Mouse (Mus musculus): ENCODE measurements around the gene Pex14.
"Not testable (repeated sequence)": the region's sequence is repeated elsewhere in the genome, so short reads cannot be mapped to it uniquely, and the experiment has no call there.

The Pex14 gene

DNA sequence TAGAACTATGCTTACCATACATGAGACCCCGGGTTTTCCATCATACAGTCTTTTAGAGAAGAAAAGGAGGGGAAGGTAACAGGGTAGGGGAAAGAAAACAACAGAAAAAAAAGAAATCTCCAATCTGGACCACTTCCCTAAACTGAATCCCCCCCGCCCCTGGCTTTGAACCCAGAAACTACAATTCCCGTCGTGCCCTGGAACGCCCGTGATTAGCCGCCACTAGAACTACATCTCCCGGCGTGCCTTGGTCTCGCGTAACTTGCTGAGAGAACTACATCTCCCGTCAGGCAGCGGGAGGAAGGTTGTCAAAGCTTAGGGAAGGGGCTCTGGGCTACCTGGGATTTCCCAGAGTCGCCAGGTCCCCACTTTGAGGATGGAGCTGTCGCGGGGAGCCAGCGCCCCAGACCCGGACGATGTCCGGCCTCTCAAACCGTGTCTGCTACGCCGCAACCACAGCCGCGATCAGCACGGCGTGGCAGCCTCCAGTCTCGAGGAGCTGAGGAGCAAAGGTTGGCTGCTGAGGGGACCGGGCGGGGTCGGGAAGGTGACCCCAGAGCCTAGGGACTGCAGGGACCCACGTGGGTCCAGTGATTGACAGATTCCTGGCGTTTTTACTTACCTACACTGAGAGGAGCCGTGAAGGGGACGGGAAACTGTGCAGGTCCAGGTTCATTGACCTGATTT is 4.3 kb upstream of the Pex14 start, which contains the start of gene Dffa:
Gene Dffa (plus strand): TSS at position 272 of the 687 bp plus-strand sequence.
- DNase-seq (ENCODE audit: low spot score), result peak; percentile 92

DNA sequence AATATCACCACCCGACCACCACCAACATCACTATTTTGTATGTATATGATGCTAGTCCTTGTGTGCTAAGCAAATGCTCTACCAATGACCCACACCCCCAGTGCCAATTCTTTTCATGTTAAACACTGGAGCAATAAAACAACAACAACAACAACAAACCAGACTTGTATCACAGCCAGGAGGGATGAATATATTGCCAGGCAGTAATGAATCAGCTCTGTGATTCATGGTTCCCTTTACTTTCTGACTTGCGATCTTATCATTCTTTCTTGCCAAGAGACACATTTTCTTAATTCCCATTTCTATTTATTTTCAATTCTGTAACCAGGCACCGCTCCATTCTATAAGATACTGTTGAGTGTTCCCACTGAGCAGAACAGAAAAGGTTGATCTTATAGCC is 1.8 kb upstream of the Pex14 start:
- no peak for DNase-seq (ENCODE audit: low spot score)

DNA sequence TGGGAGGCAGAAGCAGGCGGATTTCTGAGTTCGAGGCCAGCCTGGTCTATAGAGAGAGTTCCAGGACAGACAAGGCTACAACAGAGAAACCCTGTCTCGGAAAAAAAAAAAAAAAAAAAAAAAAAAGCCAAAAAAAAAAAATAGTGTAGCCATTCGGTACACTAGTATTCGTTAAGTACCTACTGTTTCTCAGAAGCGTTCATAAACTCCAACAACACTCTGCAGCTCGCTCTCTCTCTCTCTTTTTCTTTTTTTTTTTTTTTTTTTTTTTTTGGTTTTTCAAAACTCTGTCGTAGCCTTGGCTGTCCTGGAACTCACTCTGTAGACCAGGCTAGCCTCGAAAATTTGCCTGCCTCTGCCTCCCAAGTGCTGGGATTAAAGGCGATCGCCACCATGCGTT is 773 bp upstream of the Pex14 start:
- DNase-seq (ENCODE audit: low spot score), result not testable (repeated sequence)

DNA sequence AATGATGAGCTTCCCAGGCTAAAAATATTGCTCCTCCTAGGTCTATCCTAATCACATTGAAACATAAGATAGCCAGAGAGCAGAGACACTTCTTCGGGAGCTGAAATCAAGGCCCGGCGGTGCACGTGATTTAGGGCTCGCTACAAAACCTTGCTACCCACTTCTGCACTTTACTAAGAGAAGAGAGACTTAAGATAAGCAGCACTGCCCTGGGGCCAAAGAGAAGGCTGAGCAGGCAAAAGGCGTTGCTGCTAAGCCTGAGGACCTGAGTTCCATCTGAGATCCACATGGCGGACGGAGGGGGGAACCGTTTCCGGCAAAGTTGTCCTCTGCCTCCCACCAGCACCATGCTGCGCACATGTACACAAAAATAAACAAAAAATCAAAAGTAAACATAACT is 1.1 kb downstream of the Pex14 start:
- no peak for DNase-seq (ENCODE audit: low spot score)

DNA sequence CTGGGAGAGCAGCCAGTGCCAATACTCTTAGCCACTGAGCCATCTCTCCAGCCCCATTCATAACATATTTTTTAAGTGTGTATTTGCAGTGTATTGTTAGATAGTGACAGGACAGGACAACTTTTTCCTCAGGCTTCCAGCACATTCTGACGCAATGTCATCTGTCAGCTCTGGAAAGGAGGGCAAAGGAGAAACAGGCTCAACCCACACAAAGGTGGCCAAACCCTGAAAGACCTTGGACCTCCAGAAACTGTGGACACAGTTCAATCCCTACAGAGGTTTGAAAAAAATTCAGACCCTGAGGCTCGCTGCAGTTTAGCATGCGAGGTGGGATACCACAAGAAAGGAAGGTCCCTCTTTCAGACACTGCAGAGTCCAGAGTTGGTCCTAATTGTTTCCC is 1.7 kb downstream of the Pex14 start:
- no peak for DNase-seq (ENCODE audit: low spot score)

DNA sequence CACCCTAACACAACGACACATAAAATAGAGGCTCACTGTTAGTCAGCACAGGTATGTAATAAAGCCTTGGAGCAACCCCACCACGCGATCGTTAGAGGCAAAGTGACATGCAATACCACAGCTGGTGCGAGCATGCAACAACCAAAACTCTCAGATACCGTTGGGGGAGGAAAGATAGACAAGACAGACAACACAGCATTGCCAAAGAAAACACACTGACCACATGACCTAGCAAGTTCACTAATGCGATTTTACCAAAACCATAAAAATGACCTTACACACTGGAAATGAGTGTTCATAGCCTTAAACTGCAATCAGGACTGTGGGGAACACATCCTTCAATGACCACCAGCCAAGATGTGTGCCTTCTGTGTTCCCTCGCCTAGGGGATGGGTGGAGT is 8.3 kb downstream of the Pex14 start:
- no peak for DNase-seq (ENCODE audit: low spot score)

DNA sequence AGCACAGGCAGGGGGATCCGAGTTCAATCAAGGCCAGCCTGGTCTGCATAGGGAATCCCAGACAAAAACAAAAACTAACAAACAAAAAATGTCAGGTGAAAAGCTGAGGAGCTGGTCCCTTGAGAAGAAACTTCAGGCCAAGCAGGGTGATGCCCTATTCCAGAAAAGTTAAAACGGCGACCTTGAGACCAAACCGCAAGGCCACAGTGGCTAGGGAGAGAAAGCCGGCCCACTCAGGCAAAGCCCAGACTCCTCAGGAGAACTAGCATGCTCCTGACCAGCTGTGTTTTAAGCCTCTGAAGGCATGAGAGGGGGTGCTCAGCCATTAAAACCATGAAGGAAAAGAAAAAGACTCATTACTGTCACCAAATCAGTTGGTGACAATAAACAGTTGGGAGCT is 14.3 kb downstream of the Pex14 start:
- no peak for DNase-seq (ENCODE audit: low spot score)

DNA sequence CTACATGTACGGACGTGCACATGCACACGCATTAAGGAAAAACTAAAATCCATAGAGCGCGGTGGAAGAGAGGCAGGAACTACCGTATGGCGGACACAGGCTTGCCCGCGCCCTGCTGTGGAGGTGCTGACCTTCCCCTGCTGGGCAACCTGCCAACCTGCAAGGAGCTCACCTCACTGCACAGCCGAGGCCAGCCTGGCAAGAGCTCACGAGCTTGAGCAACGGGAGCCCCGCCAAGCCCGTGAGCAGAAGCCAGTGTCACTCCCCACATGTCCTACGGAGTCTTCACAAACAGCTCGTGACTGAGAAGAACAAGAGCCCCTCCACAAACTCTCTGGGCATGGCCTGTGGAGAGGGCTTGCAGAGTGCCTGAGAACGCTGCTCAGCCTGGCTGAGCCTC is 18.1 kb downstream of the Pex14 start:
- peak; percentile 86 for DNase-seq (ENCODE audit: low spot score)

DNA sequence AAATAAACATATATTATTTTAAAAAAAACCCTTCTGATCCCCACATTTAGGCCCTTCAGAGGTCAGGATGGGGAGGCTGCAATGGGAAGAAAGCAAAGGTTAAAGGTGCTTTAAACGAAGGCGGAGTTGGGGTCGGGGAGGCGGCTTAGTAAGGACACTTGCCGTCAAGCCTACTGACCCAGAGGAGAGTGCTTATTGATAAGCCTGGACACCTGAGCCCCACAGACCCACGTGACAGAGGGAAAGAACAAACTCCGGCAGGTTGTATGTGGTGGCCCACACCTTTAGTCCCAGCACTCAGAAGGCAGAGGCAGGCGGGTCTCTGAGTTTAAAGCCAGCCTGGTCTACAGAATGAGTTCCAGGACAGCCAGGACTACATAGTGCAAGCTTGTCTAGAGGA is 19.6 kb downstream of the Pex14 start:
- DNase-seq (ENCODE audit: low spot score), result no peak

DNA sequence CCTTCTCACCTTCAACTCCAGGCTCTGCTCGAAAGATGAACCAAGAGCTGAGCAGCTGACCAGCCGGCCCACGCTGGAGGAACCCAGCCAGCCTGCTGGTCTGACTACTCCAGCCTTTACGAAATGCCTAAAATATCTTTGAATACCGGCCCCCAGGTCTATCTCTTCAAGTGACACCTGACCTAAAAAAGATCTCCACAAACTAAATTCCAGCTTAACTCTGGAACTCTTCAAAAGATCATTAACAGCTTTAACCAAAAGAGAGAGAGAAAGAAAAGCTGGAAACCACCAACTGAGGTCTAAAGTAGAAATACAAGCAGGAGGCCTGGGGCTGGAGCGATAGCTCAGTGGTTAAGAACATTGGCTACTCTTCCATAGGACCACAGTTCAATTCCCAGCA is 20.0 kb downstream of the Pex14 start:
- DNase-seq (ENCODE audit: low spot score), result no peak

DNA sequence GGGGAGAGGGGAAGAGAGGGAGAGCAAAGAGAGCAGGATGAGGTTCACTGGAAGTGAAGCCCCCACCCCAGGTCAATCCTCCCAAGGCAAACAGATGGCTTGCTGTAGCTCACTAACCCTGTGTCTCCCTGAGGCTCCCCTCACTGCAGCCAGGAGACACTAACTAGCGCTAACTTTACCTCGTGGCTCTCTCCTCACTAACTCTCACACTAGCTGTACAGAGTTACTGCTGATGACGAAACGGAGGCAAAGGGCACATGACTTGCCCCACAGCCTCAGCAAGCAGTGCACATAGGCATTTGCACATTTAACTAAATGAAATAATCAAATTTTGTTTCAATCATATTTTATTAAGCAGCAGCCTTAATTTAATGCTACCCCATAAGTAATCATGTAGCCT is 21.4 kb downstream of the Pex14 start:
- DNase-seq (ENCODE audit: low spot score), result no peak

DNA sequence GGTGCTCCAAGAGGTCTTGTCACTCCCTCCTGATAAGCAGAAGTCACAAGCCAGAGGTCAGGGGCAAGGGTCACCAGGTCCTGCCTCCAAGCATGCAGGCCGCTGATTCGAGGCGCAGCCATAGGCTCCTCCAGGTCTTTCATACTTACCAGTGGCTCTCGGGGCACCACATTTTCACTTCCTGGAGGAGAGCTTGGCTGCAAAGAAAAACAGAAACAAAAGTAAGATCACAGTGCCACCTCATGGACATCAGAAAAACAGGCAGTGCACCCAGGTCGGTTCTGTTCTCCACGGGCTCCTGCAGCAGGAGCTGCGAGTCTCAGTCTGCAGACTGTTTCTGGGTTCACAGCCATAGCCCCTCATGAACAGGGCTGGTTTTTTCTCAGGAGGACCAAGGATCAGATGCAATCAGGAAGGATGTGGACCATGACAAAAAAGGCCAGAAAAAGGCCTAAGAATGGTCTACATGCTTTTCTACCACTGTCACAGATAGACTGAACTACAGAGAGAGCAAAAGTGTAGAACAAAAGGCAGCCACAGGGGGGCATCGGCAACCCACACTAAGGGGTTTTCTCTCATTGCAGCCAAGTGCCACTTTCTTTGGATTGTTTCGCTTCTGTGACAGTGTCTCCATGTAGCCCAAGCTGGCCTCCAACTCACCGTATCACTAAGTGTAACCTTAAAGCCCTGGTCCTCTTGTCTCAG is 23.7 kb downstream of the Pex14 start:
- peak; percentile 69 for DNase-seq (ENCODE audit: low spot score)

DNA sequence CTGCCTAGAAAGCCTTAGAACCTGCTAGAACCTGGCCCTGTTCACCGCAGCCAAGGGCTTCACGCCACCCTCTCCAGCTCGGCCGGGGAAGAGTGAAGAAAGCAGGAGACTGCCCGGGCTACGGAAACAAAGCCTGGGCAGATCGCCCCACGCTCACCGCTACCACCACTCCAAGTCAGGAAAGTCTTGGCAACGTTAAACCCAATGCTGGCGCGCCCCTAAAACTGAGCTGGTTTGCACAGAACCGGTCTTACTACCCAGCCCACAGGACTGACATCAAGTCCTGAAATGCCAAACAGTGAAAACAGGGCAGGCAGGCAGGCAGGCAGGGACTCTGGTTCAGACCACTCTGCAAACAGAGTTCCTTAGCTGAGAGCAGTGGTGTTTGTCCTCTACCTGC is 24.6 kb downstream of the Pex14 start:
- DNase-seq (ENCODE audit: low spot score), result peak; percentile 58

DNA sequence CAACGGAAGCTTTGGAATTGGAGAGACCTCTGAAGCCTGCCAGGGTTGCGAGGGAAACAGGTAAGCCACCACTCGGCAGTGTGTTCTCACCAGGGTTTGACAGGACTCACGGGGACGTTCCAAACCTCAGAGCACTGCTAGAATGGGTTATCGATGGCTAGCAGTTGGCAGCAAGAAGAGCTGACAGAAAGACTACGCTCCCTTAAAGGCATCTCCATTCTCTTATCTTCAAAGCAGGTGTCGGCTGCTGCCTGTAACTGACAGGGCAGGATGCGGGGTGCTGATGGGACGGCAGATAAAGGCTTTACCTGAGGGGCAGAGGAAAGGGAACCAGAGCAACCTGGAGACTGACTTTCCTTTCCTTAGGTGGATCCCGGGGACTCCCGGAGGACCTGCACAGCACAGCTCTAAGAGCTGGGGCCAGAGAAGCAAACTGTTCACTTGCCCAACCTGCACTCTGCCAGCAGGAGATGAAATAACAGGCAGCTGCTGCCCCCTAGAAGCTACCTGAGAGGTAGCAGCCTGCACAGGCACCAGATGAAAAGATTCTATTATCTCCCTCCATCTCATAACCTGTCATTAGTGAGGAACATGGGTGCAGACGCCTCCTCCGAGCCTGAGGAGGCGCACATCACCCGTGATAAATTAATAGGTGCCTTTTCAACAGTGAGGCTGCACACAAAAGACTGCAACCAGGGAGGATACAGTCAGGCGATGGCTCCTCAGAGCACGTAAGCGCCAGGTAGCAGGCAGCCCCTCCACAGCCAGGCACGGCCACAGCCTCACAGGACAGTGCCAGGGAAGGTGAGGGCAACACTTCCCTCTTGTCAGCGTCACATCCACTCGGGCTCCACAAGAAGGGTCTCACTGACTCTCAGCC is 32.8 kb downstream of the Pex14 start:
- peak; percentile 39 for DNase-seq (ENCODE audit: low spot score)

DNA sequence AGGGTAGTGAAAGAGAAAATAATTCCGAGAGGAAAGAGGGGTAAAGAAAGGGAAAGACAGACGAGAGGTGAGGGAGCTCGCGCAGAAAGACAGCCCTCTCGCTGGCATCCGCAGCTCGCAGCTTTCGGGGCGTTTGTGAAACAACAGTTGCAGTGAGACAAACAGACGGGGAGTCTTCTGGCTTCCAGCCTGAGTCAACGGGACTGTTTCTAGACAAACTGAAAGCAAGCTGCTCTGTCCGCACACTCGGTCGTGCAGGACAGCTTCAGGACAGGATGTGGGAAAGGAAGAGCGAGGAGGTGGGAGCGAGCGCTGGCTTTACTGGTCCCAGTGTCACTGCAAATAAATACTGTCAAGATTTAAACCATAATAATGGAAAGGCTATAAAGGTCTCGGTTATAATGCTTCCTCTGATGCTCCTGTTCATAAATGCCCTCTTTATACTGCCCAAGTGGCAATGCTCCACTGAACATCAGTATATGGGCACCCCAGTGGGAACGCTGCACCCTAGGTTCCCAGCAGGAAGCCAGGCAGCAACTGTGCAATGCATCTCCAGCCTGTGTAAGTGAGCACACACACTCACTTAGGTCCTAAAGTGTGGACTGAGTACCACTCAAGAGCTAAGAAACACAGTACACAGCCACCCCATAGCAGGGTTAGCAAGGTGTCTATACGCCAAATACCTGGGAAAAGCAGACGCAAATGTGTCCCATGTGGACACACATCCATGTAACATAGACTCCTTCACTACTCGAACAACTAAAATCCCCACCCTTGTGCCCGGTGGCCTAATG is 35.4 kb downstream of the Pex14 start:
- no peak for DNase-seq (ENCODE audit: low spot score)

DNA sequence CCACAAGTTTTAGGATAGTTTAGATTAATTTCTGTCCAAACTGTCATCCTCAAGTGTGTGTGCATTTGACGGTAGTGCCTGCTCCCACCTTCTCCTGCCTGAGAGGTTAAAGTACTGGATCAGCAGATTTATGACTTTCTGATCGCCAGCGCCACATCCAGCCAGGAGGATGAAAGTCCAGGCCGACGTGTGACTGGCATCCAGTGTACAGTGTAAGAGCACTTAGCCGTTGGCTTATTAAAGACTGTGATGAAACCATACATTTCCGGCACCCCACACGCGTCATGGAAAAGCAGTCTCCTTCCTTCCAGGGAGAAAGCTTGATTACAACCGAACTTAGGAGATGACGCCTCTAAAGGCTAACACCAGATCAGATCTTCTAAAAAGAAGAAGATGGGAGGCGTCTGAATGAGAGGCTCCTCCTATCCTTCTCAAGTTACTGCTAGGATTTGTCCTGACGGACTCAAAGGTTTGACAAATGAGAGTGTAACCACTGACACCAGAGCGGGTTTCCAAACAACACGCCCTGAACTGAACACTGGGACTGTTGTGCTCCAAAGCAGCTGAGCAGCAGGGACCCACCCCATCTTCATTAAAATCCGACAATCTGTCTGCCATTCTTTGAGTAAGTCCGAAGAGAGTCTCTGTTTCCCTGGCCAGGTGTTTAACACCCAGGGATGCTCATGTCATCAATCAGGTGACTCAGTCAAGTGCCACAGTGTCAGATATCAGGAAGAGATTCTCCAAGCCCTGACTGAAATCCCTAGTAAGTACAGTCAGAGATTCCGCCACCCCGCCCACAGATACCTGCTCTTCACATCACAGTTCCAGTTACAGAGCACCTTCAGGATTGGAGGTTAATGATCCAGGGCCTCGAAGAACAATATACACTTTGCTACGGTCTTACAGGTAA is 37.0 kb downstream of the Pex14 start:
- no peak for DNase-seq (ENCODE audit: low spot score)

DNA sequence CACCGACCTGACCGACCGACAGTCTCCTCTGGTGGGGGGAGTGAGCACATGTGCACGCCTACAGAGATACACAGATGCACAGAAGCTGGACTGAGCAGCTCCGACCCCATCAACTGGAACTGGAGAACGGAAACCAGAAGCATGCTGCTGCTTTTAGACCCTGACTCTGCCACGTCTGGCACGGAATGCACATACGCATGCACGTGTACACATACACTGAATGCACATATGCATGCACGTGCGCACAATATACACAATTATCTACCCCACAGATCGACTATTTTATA is 38.3 kb downstream of the Pex14 start:
- no peak for DNase-seq (ENCODE audit: low spot score)

DNA sequence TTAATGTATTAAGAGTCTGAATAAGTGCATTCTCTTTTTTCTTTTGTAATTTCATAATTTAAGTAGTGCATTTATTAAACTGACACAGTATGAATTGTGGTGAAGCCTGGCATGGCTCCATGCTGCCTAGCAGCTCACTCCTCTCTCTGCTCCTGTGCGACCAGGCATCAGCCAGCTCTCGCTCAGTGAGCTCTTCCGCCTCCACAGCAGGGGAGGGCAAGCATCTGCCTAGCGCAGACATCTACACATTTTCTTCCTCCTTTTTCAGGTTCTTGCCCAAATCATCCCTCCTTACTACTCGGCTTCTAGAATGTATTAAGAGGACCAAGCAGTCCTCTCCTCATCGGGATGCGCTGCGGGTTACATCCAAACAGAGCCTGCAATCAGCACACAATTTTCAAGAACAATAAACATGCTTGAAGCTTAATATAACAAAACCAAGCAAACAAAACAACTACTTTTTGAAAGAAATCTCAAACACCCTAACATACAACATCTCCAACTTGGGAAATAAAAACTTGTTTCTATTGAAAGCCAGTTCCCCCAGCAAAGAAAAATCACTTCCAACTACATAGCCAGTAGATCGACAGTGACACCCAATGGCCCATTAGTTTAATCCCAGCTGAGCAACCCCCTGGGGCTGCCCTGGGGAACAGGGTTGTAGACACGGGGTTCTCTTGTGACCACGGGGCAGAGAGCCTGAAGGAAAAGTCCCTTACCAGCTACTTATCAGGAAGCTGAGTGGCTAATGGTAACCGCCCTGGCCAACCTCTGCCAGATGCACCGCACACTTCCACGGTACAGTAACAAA is 38.9 kb downstream of the Pex14 start:
- DNase-seq (ENCODE audit: low spot score), result no peak

DNA sequence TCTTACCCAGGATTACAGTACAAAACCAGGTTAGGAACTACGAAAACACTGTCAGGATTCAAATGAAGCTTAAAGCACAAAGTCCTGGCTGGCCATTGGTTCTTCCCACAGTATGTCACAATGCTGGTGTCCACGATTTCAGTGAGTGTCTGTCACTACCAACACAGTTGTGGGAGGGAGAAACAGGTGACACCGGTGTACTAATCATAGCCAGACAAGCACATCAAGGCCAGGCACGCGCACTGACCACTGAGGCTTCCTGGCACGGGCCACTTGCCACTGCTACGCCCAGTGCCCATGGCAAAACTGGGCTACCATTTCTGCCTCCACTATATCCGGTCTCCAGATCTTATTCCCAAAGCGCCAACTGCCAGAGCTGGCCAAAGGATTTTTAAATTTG is 40.0 kb downstream of the Pex14 start:
- DNase-seq (ENCODE audit: low spot score), result no peak

DNA sequence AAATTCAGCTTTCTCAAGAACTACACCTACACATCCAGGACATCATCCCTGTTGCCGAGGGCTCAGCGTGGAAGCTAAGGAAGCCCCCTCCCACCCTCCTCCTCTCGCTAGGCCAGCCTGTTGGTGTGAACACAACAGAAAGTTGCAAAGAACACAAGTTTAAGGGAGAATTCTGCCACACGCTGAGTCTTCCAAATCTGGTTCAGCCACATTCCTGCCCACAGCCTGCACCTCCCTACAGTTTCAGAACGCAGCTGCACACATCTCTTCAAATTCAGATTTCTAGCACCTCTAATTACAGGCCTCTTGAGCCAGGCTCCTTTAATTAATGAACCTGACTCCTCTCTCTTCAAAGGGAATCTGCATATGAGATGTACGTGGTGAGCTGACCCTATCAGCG is 41.4 kb downstream of the Pex14 start:
- peak; percentile 41 for DNase-seq (ENCODE audit: low spot score)
